Mouse (Mus musculus): ENCODE results near the gene 3110040N11Rik.

Gene 3110040N11Rik

DNA sequence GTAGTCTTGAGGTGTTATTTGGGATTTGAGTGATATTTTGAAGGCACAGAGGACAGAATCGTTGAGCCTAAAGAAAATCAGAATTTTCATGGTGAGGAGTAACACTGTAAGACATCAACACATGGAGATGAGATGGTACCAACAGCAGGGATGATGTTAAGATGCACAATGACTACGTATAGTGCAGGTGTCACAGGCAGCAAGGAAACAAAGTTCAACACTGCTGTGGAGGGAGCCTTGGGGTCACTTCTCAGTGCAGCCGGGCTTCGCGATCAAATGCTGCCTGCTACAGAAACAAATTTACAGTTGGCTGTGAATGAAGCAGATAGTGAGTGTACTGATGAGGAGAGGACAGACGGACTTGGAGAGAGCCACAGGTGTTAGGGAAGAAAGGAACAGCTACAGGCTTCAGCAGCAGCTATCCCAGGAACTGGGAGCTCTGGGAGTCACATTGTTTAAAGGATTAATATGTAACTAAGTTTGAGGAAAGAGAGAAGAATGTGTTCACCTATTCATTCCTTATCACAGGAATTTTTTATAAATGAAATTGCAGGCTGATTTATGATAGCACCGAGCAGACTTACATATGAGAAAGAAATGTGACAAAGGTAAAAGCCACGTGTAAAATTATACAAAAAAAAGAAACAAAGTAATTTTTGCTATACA is 50.4 kb downstream of the 3110040N11Rik start:
- DNase-seq (ENCODE audit: low read depth, low spot score): no peak

DNA sequence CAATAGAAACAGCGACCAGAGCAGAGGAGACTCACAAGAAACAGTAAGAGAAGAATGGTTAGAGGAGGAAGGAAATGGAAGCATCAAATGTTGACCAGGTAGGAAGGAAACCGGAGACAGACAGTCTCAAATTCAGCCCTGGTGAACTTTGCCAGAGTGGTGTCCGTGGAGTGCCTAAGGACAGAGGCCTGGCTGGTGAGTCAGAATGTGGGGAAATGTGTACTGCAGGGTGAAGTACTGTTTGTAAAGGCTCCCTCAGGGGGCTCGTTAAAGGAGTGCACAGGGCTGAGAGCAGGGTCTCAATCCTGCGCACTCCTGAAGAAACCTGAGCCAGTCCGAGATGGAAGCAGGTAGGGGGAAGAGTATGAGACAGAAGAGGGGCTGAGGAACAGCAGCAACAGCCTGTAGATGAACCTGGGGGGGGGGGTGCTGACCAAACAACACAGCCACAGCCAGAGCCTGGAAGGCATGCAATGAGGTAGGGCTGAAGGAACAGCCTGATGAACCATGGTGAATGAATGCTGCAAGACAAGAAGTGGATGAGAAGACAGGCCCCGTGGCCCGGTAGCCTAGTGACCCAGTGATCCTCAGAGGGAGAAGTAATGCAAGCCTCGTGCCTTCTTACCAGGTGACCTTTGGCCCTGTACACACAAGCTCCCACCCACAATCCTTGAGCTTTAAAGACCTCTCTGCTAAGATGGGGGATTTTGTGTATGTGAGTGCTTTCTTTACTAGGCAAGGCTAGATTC is 53.8 kb downstream of the 3110040N11Rik start:
- DNase-seq (ENCODE audit: low read depth, low spot score): no peak

DNA sequence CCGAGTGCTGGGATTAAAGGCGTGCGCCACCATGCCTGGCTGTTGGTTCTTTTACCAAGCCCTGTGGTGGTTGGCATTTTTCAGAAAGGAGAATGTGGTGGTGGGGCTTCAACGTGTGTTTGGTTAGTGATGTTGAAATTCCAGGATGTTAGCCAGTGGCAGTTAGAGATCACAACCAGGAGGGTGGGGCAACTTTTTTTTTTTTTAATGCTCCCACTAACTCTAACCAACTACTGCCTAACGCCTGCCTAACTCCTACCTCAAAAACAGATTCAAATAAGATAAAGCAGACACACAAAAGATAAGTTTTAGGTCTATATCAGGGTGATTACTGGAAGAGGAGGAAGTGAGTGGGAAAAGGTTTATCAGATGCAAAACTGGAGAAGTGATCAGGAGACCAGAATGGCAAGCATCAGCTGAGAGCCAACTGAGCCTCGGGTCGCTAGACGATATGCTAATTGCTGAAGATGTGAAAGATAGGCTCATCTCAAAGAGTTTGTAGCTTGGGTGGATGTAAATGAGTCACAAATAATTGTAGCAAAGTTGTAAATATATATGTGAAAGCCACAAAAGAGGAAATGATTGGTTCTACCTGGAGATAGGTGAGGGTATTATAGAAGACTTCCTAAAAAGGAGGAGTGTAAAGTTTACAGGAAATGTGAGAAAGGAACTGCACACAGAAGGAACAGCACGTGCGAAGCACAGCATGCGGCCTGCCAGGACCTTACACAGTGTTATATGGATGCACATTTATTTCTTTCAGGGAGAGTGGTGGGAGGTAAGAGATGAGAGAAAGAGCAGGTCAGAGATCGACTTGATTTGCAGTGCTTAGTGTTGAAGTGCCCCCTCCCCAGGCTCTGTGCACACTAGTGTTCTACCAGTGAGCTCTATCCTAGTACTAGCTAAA is 56.8 kb downstream of the 3110040N11Rik start:
- DNase-seq (ENCODE audit: low read depth, low spot score): no peak
